Mouse (Mus musculus): ENCODE data around the gene Reg4. TPM values are rescaled to one million over a fixed set of nuclear protein-coding genes. Genes with fewer than 3 reads are reported as not detected.
A peak's percentile ranks its signal among the peaks of the same experiment; 100 is the strongest.

The Reg4 gene
- total RNA-seq, 2 experiments from 2014 or later: not detected

DNA sequence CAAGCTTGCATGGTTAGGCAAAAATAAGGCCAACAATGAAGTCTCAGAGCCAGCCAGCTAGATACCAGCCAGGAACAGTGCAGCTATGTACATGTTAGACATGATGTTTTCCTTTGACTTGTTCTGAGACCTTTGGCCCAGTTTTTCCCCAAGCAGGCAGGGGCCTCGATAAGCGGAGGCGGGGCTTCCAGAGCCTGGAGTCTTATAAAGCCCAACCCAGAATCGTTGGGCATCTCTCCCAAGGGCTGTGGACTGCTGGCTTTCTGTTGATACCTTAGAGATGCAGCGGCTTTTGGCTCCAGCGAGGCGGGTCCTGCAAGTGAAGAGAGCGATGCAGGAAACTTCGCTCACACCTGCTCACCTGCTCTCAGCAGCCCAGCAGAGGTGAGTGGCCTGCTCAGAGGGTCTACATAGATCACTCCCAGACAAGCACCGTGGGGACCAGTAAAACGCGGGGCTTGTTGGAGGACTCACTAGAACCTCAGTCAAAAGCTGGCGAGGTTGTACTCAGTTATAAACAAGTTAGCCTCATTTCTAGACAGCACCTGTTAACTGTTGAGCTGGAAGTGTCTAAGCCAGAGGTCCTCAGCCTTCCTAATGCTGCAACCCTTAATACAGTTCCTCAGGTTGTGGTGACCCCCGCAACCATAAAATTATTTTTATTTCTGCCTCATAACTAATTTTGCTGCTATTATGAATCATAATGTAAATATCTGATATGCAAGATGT lies 58.4 kb downstream of the Reg4 start, which contains the start of gene Hmgcs2:
TSS of gene Hmgcs2 (plus strand) at position 232 of the 729 bp plus-strand sequence.
- peak; percentile 77 to 84 for DNase-seq
- intact Hi-C loops (cut with DNase I): loop anchor here (5.0 kb wide), 1 partner anchor 38 kb away; no protein-coding TSS in a partner anchor

DNA sequence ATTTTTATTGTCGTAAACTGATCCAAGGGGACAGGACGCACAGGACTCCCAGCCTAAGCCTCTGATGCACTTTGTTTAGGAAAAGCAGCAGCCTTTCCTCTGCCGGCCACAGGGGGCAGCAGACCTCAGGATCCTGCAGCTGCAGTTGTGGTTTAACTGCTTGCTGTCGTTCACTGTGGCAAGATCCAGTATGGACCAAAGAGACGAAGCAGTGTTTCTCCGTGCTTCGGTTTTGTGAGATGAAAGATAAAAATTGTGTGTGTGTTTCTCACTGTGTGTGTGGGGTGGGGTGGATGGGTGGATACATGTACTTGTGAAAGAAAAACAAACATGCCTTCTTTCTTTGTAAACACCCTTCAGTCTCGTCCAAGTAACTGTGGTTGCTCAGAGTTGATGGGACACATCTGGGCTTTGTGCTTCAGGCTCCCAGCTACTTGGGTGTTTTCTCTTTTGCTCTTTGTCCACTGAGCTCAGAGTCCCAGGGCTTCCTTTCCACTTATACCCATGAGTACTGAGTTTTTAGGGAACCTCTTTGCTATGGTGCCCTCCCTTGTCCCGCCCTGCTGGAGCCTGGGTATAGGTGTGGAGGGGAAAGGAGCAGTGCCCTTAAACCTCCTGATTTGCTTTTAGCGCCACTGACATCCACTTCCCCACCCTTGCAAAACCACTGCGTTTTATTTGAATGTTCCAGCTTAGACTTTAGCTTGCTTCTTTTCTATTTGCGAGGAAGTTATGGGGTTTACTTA lies 59.1 kb downstream of the Reg4 start:
- intact Hi-C loops (cut with DNase I): loop anchor here (5.0 kb wide), 1 partner anchor 39 kb away; no protein-coding TSS in a partner anchor
- DNase-seq: peak; percentile 80 to 81

DNA sequence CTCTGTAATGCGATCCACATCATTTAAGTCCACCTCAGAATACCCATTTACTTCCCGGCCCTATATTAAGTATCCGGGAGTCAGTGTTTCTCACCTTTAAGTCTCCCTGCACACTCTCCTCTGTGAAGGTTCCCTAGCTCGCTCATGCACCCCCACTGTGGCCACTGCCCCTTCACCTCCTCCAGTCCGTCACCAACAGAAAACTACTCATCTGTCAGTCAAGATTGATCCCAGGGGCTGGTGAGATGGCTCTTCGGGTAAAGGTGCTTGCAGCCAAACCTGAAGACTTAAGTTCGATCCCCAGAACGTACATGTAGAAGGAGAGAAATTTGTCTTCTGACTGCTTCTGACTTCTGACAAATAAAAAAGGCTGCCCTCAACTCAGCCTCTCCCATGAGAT lies 60.5 kb downstream of the Reg4 start:
- intact Hi-C loops (cut with DNase I): loop anchor here (5.0 kb wide), 1 partner anchor 40 kb away; no protein-coding TSS in a partner anchor
- DNase-seq: no peak

DNA sequence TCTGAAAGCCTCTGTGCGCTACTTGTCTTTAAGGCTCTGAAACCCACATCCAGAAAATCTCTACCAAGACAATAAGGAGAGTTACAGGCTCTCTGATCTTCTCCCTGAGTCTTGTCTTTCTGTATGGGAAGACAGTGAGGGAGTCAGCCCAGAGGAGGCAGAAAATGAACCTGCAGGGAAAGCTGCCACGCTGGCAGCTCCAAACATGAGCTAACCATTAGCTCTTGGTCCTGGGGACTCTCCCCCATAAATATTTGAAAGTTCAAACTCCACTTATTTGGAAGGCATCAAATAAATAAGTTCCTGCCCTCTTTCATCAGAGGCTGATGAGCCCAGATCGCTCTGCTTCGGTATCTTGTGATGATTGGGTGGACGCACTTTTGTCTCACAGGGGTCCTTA lies 61.2 kb downstream of the Reg4 start:
- intact Hi-C loops (cut with DNase I): loop anchor here (5.0 kb wide), 1 partner anchor 41 kb away; no protein-coding TSS in a partner anchor
- DNase-seq: no peak

Other genes with a start within 250 kb of the Reg4 start
- gene Notch2, start 208.6 kb upstream of the Reg4 start, total RNA-seq (2021): 10 to 100 TPM; 28.2 to 31.0 TPM
- gene Adam30, start 61.5 kb upstream of the Reg4 start, total RNA-seq (2021): under 1 TPM in 1 of 2 experiments, not detected in 1; 0.10 TPM
- 100 to 1,000 TPM; 183 to 241 TPM for gene Hmgcs2, start 58.3 kb downstream of the Reg4 start, total RNA-seq (2021)
- 1 to 10 TPM; 5.9 to 7.4 TPM for gene Phgdh, start 117.8 kb downstream of the Reg4 start, total RNA-seq (2021)
- gene Zfp697, start 160.3 kb downstream of the Reg4 start, total RNA-seq (2021): 1 to 10 TPM; 7.9 to 8.6 TPM
- gene Gm4450, start 235.0 kb downstream of the Reg4 start, total RNA-seq (2021): not detected

All from heart, postnatal 10 days (tissue).